Mouse (Mus musculus) megakaryocyte, embryonic 14.5 days (primary cell): Measurements from ENCODE around the gene Fam174b. TPM values are rescaled to one million over a fixed set of nuclear protein-coding genes. Genes with fewer than 3 reads are reported as not detected.

ENCODE experiments used
- H3K27me3 ChIP-seq: replicated peaks from 2 replicates; pipeline ENCODE3; 2012; ENCODE audit warnings: inconsistent platforms
- H3K36me3 ChIP-seq: replicated peaks from 2 replicates; pipeline ENCODE3; 2012; ENCODE audit warnings: low read length, inconsistent platforms, mixed read lengths
- H3K4me1 ChIP-seq: 2 replicates; pipeline ENCODE4 v1.6.1; 2012; ENCODE audit warnings: inconsistent platforms
- H3K4me3 ChIP-seq: replicated peaks from 2 replicates; pipeline ENCODE3; 2012; ENCODE audit warnings: moderate library complexity, mild to moderate bottlenecking, inconsistent platforms
- H3K9me3 ChIP-seq: 2 replicates; pipeline ENCODE4 v1.6.1; 2012; ENCODE audit warnings: inconsistent platforms
- FLI1 ChIP-seq: IDR thresholded peaks from 2 replicates; pipeline ENCODE4 v1.6.1; 2012; ENCODE audit warnings: low read length, inconsistent platforms, mixed read lengths
- GATA1 ChIP-seq: IDR thresholded peaks from 3 replicates; pipeline ENCODE4 v1.6.1; 2012; ENCODE audit warnings: mixed read lengths, low read length, inconsistent platforms, borderline replicate concordance
- polyA plus RNA-seq: library from polyadenylated mRNA; stranded (reverse); fragments of >175 nt; gene quantifications from 2 replicates; pipeline ENCODE4 v1.2.3, GENCODE M21; 2012; ENCODE audit warnings: low replicate concordance; ENCODE audit not compliant: insufficient read depth

Gene Fam174b
- 3.3 and 5.4 TPM in 2 replicates for polyA plus RNA-seq

DNA sequence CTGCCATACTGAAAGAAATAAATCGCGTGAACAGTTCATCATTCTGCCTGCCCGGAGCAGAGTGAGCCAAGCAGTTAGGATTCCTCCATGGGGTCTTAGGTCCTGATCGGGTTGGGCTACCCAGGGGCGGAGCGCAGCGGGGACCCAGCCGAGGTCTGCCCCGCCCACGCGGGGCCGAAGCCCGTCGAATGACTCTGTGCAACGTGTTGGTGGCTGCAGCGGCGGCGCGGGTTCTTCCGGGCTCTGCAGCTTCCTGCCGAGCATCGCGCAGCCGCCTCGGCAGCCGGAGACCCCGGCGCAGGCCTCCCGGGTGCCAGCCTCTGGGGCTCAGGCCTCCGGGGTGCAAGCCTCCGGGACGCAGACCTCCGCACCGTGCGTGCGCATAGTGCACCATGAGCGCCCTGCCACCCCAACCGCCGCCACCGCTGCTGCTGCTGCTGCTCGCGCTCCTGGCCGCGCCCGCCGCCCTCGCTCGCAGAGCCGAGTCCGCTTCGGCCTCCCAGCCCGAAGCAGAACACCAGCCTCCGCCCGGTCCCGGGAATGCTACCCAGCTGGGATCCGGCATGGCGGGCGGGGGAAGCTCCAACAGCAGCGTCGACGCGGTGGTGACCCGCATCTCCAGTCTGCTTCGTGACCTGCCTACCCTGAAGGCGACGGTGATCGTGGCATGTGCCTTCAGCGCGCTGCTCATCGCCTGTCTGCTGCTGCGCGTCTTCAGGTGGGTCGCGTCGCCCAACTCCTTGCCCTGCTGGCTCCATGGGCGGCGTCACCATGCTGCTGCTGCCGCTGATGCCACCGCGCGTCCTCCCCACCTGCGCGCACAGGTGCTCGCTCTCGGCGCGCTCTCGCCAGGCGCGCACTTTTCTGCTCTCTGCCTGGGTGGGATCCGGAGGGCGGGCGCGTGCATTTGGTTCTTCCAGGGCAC, at the start of gene Fam174b:
TSS of gene Fam174b (plus strand) at position 192 of the 925 bp plus-strand sequence.
- peak within 1 kb of the TSS; percentile 92 for H3K4me3 ChIP-seq
- H3K27me3 ChIP-seq, result peaks cover 52% of the 10 kb centered on the region
- peaks cover 6% of the 10 kb centered on the region for H3K9me3 ChIP-seq
- H3K36me3 ChIP-seq, result no peaks in the 10 kb centered on the region
- H3K4me1 ChIP-seq, result peaks cover 15% of the 10 kb centered on the region
- no peak for TF ChIP-seq FLI1
- no peak for TF ChIP-seq GATA1

DNA sequence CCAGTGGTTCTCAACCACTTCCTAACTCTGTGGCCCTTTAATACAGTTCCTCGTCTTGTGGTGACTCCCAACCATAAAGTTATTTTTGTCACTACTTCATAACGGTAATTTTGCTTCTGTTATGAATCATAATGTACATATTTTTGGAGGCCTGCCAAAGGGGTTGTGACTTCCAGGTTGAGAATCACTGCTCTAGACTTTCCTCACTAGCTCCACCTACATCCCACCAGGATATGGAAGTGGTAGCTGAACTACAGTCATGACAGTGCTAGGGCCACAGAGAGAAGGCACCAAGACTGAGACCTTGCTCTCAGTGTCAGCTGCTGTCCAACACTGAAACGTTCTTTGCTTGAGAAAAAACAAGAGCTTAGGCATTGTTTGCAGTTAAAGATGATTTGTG, 43.0 kb upstream of the Fam174b start:
- Histone ChIP-seq H3K4me3 (no peak overlapping the region), H3K36me3 (no peaks in the 10 kb centered on the region), H3K4me1 (no peaks in the 10 kb centered on the region), H3K27me3 (no peaks in the 10 kb centered on the region), H3K9me3 (no peaks in the 10 kb centered on the region)
- TF ChIP-seq GATA1 (no peak), FLI1 (no peak)

DNA sequence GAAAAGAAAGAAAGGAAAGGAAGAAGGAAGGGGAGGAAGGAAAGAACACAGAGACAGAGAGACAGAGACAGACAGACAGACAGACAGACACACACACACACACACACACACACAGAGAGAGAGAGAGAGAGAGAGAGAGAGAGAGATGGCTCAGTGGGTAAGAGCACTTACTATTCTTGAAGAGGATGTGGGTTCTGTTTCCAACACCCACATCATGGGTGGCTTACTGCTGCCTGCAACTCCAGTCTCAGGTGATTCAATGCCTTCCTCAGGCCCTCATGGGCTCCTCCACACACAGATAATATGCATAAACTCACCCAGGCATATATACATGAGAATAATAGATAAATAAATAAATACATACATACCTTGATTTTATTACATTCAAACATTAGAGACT, 35.8 kb upstream of the Fam174b start:
- no peaks in the 10 kb centered on the region for H3K27me3 ChIP-seq

DNA sequence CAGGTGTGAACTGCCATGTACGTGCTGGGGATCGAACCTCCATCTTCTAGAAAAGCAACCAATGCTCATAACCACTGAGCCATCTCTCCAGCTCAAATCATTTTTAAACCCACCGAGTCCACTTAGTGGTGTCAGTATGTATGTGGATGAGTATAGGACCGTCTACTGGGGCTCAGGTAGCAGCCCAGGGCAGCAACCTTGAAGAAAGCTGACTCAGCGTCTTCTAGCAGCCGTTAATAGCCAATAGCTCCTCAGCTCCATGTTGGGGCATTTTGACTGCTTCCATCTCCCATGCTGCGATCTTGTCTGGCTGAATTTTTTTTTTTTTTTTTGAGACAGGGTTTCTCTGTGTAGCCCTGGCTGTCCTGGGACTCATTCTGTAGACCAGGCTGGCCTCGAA, 26.6 kb upstream of the Fam174b start:
- H3K36me3 ChIP-seq, result no peaks in the 10 kb centered on the region
- no peaks in the 10 kb centered on the region for H3K4me1 ChIP-seq
- peaks cover 13% of the 10 kb centered on the region for H3K9me3 ChIP-seq
- TF ChIP-seq FLI1 (no peak), GATA1 (no peak)
- H3K4me3 ChIP-seq, result no peak overlapping the region
- H3K27me3 ChIP-seq, result no peaks in the 10 kb centered on the region

More for the DNA sequence above, 35.8 kb upstream of the Fam174b start:
- Histone ChIP-seq H3K4me3 (no peak overlapping the region), H3K36me3 (no peaks in the 10 kb centered on the region), H3K9me3 (no peaks in the 10 kb centered on the region), H3K4me1 (no peaks in the 10 kb centered on the region)
- no peak for TF ChIP-seq GATA1
- TF ChIP-seq FLI1, result no peak

DNA sequence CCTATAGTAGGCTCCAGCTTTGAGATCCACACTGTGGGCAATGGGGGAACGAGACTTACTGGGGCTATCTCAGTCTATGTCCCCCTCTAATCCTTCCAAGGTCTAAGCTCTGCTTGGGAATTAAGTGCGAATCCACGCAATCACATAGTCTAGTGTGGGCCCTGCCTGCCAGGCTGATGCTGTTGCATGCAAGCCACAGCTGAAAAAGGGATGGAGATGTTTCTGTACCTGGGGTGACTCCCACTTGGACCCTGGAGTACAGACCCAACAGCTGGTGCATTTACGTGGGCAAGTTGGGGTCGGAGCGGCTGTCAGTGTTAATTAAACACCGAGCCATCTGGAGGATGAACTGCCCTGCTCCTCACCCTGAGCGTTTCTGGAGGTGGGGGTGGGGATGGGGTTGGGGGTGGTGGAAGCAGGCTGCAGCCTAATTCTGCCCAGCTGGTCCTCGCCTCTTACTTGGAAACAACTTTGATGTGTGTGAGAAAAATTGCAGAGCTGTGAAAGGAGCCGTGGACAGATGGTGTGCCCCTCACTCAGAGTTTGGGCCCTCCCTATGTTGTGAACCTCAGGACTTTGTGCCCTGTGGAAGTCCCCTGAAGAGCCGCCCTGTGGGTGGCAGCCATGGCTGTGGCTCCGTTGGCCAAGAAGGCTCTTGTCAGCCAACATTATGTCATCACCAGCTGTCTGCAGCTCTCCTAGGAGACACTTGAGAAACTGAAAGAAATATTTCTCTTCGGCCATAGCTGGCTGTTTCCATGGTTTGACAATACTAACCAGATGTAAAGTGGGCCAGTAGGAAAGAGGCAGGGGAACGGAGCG, 24.0 kb upstream of the Fam174b start:
- Histone ChIP-seq H3K36me3 (no peaks in the 10 kb centered on the region), H3K4me3 (no peak overlapping the region), H3K4me1 (no peaks in the 10 kb centered on the region), H3K27me3 (no peaks in the 10 kb centered on the region), H3K9me3 (peaks cover 13% of the 10 kb centered on the region)
- TF ChIP-seq FLI1 (no peak), GATA1 (no peak)

DNA sequence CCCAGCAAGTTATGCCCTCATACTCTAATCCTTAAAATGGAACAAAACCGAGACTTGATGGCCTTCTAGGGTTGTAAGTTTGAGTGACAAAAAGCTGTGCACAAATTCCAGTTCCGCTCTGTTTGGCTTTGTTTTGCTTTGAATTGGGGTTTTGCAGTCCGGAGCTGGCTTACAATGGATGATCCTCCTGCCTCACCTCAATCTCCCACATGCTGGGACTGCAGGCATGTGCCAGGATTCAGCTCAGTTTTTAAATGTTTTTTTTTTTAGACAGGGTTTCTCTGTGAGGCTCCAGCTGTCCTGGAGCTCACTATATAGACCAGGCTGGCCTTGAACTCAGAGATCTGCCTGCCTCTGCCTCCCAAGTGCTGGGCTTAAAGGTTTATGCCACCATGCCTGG, 23.3 kb upstream of the Fam174b start:
- peaks cover 2% of the 10 kb centered on the region for H3K27me3 ChIP-seq
- TF ChIP-seq GATA1, result no peak
- TF ChIP-seq FLI1, result no peak

DNA sequence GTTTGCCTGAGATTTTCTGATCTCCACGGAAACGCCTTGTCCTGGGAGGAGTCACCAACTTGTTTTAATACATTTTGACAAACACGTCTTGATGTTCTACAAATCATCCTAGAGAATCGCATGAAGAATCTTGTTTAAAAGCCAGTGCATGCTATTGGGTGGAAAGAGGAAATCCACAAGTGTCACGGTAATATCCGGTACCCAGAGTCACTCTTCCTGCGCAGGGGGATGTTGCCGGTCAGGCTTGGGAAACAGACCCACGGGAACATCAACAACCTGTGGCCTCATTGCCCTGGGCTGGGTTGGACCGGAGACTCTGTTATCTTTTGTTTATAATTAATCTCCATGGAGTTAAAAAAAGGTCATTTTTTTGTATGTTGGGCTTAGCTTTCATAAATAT, 22.1 kb upstream of the Fam174b start:
- Histone ChIP-seq H3K9me3 (peaks cover 13% of the 10 kb centered on the region), H3K27me3 (peaks cover 2% of the 10 kb centered on the region), H3K36me3 (no peaks in the 10 kb centered on the region), H3K4me3 (no peak overlapping the region), H3K4me1 (no peaks in the 10 kb centered on the region)
- TF ChIP-seq FLI1 (no peak), GATA1 (no peak)

More for the DNA sequence above, 23.3 kb upstream of the Fam174b start:
- no peak overlapping the region for H3K4me3 ChIP-seq
- peaks cover 13% of the 10 kb centered on the region for H3K9me3 ChIP-seq
- no peaks in the 10 kb centered on the region for H3K4me1 ChIP-seq
- no peaks in the 10 kb centered on the region for H3K36me3 ChIP-seq

DNA sequence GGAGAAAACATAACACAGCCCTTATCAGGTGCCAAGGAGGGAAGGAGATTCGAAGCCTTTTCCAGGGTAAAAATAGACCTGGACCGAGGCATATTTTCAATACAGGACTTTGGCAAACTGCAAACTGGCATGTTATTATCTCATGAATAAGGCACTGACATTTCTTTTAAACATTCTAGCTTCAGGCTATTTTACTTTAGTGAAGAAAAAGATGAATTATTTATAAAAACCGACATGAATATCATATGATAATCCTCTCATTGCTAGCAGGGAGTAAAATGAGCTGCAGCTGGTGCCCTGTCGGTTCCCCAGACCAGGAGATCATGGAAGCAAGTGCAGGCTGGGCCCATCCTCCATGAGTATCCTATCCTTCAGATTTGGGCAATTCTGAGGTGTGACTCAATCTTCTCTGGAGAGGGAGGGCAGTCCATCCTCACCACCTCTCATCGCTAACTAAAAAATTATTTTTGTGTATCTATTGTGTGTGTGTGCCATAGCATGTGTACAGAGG, 21.6 kb upstream of the Fam174b start:
- Histone ChIP-seq H3K9me3 (peaks cover 13% of the 10 kb centered on the region), H3K4me3 (no peak overlapping the region), H3K36me3 (no peaks in the 10 kb centered on the region), H3K4me1 (no peaks in the 10 kb centered on the region), H3K27me3 (peaks cover 2% of the 10 kb centered on the region)
- TF ChIP-seq FLI1, result no peak
- TF ChIP-seq GATA1, result no peak

DNA sequence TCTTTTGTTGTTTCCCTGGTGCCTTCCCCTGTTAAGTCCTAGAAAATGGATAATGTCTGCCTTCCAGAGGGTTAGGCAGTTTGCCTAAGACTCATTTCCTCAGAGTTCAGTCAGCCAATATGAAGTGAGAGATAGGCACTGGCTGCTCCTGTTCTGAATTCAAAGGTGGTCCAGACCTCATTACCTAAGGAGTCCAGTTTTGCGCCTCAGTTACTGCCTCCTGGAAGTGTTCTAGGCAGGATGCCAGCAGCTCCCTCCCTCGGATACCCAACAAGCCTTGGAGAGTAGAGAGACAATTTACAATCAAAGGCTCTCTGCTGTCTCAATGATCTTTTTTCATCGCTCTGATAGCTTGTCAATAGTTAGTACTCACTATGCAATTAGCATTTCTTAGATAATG, 19.1 kb upstream of the Fam174b start:
- no peak for TF ChIP-seq GATA1
- no peak for TF ChIP-seq FLI1
- Histone ChIP-seq H3K27me3 (peaks cover 2% of the 10 kb centered on the region), H3K4me1 (no peaks in the 10 kb centered on the region), H3K9me3 (peaks cover 10% of the 10 kb centered on the region; the same call in 1 of the 2 replicates), H3K4me3 (no peak overlapping the region), H3K36me3 (no peaks in the 10 kb centered on the region)
